Mouse (Mus musculus): ENCODE measurements around the gene Tldc2. TPM values are rescaled to one million over a fixed set of nuclear protein-coding genes. Genes with fewer than 3 reads are reported as not detected.

The Tldc2 gene
- polyA plus RNA-seq, 3 experiments from 2014 or later: not detected

Other genes starting within 250 kb of the Tldc2 start
- gene Tgif2, start 247.0 kb upstream of the Tldc2 start, polyA plus RNA-seq (2017; shearing (Covaris generic)): 1 to 10 TPM; 3.1 to 9.7 (median 4.6) TPM
- gene 4930518I15Rik, start 229.1 kb upstream of the Tldc2 start, polyA plus RNA-seq (2017; shearing (Covaris generic)): 10 to 100 TPM; 13.4 to 30.1 (median 27.0) TPM
- gene Rab5if, start 223.9 kb upstream of the Tldc2 start, polyA plus RNA-seq (2017; shearing (Covaris generic)): 1 to 10 TPM; 3.3 to 4.6 (median 3.3) TPM
- 10 to 100 TPM; 55.1 to 91.5 (median 58.8) TPM for gene Sla2, start 199.9 kb upstream of the Tldc2 start, polyA plus RNA-seq (2017; shearing (Covaris generic))
- gene Ndrg3, start 95.0 kb upstream of the Tldc2 start, polyA plus RNA-seq (2017; shearing (Covaris generic)): 100 to 1,000 TPM in 2 of 3 experiments, 10 to 100 TPM in 1; 72.3 to 142 (median 105) TPM
- gene Dsn1, start 79.9 kb upstream of the Tldc2 start, polyA plus RNA-seq (2017; shearing (Covaris generic)): 10 to 100 TPM; 10.3 to 34.2 (median 11.3) TPM
- gene Soga1, start 7.8 kb upstream of the Tldc2 start, polyA plus RNA-seq (2017; shearing (Covaris generic)): under 1 TPM in 1 of 3 experiments, not detected in 2; 0.17 TPM
- 100 to 1,000 TPM; 383 to 537 (median 471) TPM for gene Samhd1, start 48.2 kb downstream of the Tldc2 start, polyA plus RNA-seq (2017; shearing (Covaris generic))
- gene Rbl1, start 117.5 kb downstream of the Tldc2 start, polyA plus RNA-seq (2017; shearing (Covaris generic)): 10 to 100 TPM; 18.6 to 30.7 (median 21.8) TPM
- gene Rpn2, start 192.0 kb downstream of the Tldc2 start, polyA plus RNA-seq (2017; shearing (Covaris generic)): 100 to 1,000 TPM; 197 to 242 (median 205) TPM
- gene Mroh8, start 192.5 kb downstream of the Tldc2 start, polyA plus RNA-seq (2017; shearing (Covaris generic)): under 1 TPM in 1 of 3 experiments, not detected in 2; 0.09 TPM